Mouse (Mus musculus) MEL (cell line): ENCODE results near the gene Serpinb6b. TPM values are rescaled to one million over a fixed set of nuclear protein-coding genes. Genes with fewer than 3 reads are reported as not detected.

Experiments used
- DNase-seq: peaks from one replicate; pipeline ENCODE4 v3.0.0; 2011; ENCODE audit warnings: low read depth, low spot score
- H3K27ac ChIP-seq: 2 replicates; pipeline ENCODE4 v1.5.1; 2012; ENCODE audit warnings: low read depth, mild to moderate bottlenecking, control low read depth, low read length, moderate library complexity; ENCODE audit not compliant: control insufficient read depth
- H3K27me3 ChIP-seq, 2 experiments: fragments of 150-350 bp in 1 of 2; sonication (generic) in 1 of 2; 2 replicates each; pipeline ENCODE4 v1.6.1; 2012; ENCODE audit warnings: low read length in 2 of 2, mild to moderate bottlenecking in 2 of 2, improper control_type of control experiment in 1 of 2, moderate library complexity in 1 of 2; ENCODE audit not compliant: insufficient read depth in 2 of 2, control insufficient read depth in 1 of 2
- H3K36me3 ChIP-seq, 2 experiments: 2 replicates each; pipeline ENCODE4 v1.6.1; 2012 to 2014; ENCODE audit warnings: low read length in 2 of 2, improper control_type of control experiment in 1 of 2, inconsistent platforms in 1 of 2, mild to moderate bottlenecking in 1 of 2; ENCODE audit not compliant: insufficient read depth in 2 of 2, control insufficient read depth in 1 of 2
- H3K4me1 ChIP-seq, 2 experiments: fragments of 150-350 bp in 1 of 2; sonication (generic) in 1 of 2; 2 replicates each; pipeline ENCODE4 v1.6.1; 2012; ENCODE audit warnings: low read length in 2 of 2, improper control_type of control experiment in 1 of 2, mild to moderate bottlenecking in 1 of 2; ENCODE audit not compliant: insufficient read depth in 2 of 2, control insufficient read depth in 1 of 2
- H3K4me3 ChIP-seq, 2 experiments: fragments of 150-350 bp in 1 of 2; sonication (generic) in 1 of 2; 2 replicates each; pipeline ENCODE4 v1.5.1; 2012; ENCODE audit warnings: low read depth in 2 of 2, low read length in 2 of 2, mild to moderate bottlenecking in 2 of 2, moderate library complexity in 2 of 2, control low read depth in 1 of 2, improper control_type of control experiment in 1 of 2; ENCODE audit not compliant: control insufficient read depth in 1 of 2, insufficient read depth in 1 of 2
- H3K79me2 ChIP-seq: 2 replicates; pipeline ENCODE4 v1.6.1; 2012; ENCODE audit warnings: mild to moderate bottlenecking, low read length, moderate library complexity; ENCODE audit not compliant: control insufficient read depth, poor library complexity, insufficient read depth
- H3K9ac ChIP-seq: 2 replicates; pipeline ENCODE4 v1.6.1; 2012; ENCODE audit warnings: low read depth, mild to moderate bottlenecking, control low read depth, low read length, moderate library complexity; ENCODE audit not compliant: control insufficient read depth, poor library complexity, severe bottlenecking
- H3K9me3 ChIP-seq: fragments of 150-350 bp; sonication (generic); replicated peaks from 2 replicates; pipeline ENCODE4 v1.6.1; 2012; ENCODE audit warnings: mild to moderate bottlenecking, low read length, improper control_type of control experiment, moderate library complexity; ENCODE audit not compliant: insufficient read depth
- BHLHE40 ChIP-seq: IDR thresholded peaks from 2 replicates; pipeline ENCODE4 v1.6.1; 2012; ENCODE audit warnings: low read depth, mild to moderate bottlenecking, inconsistent platforms, low read length, improper control_type of control experiment, borderline replicate concordance
- CHD2 ChIP-seq: IDR thresholded peaks from 2 replicates; pipeline ENCODE4 v1.6.1; 2011; ENCODE audit warnings: low read length, improper control_type of control experiment
- E2F4 ChIP-seq: IDR thresholded peaks from 2 replicates; pipeline ENCODE4 v1.6.1; 2011; ENCODE audit warnings: low read depth, low read length, improper control_type of control experiment, borderline replicate concordance
- EP300 ChIP-seq, 2 experiments: IDR thresholded peaks; 2 replicates each; pipeline ENCODE4 v1.6.1; 2011; ENCODE audit warnings: improper control_type of control experiment in 2 of 2, low read length in 2 of 2, low read depth in 1 of 2, mild to moderate bottlenecking in 1 of 2
- ETS1 ChIP-seq: IDR thresholded peaks from 2 replicates; pipeline ENCODE4 v1.6.1; 2012; ENCODE audit warnings: low read depth, mild to moderate bottlenecking, inconsistent platforms, low read length, improper control_type of control experiment, moderate library complexity
- GABPA ChIP-seq: IDR thresholded peaks from 2 replicates; pipeline ENCODE4 v1.6.1; 2012; ENCODE audit warnings: low read depth, mild to moderate bottlenecking, inconsistent platforms, low read length, improper control_type of control experiment, moderate library complexity
- MAX ChIP-seq: IDR thresholded peaks from 2 replicates; pipeline ENCODE4 v1.6.1; 2011; ENCODE audit warnings: low read length, improper control_type of control experiment
- MEF2A ChIP-seq: IDR thresholded peaks from 2 replicates; pipeline ENCODE4 v1.6.1; 2014; ENCODE audit warnings: low read depth, mild to moderate bottlenecking, inconsistent platforms, low read length, improper control_type of control experiment; ENCODE audit not compliant: poor library complexity, insufficient replicate concordance, severe bottlenecking; ENCODE audit errors: extremely low read depth
- MYB ChIP-seq: IDR thresholded peaks from 2 replicates; pipeline ENCODE4 v1.6.1; 2011; ENCODE audit warnings: mild to moderate bottlenecking, low read depth, low read length, improper control_type of control experiment
- POLR2AphosphoS2 ChIP-seq: IDR thresholded peaks from 2 replicates; pipeline ENCODE4 v1.6.1; 2011; ENCODE audit warnings: low read length, improper control_type of control experiment
- RAD21 ChIP-seq: IDR thresholded peaks from 2 replicates; pipeline ENCODE4 v1.6.1; 2011; ENCODE audit warnings: mild to moderate bottlenecking, low read depth, low read length, improper control_type of control experiment
- SIN3A ChIP-seq: IDR thresholded peaks from 2 replicates; pipeline ENCODE4 v1.6.1; 2012; ENCODE audit warnings: low read length, improper control_type of control experiment, inconsistent platforms
- TBP ChIP-seq: IDR thresholded peaks from 2 replicates; pipeline ENCODE4 v1.8.0; 2011; ENCODE audit warnings: low read depth, low read length, improper control_type of control experiment
- UBTF ChIP-seq: IDR thresholded peaks from 2 replicates; pipeline ENCODE4 v1.6.1; 2012; ENCODE audit warnings: low read depth, mild to moderate bottlenecking, inconsistent platforms, low read length, improper control_type of control experiment, moderate library complexity, borderline replicate concordance; ENCODE audit not compliant: insufficient read depth
- USF1 ChIP-seq: IDR thresholded peaks from 2 replicates; pipeline ENCODE4 v1.6.1; 2014; ENCODE audit warnings: low read depth, mild to moderate bottlenecking, inconsistent platforms, low read length, improper control_type of control experiment, moderate library complexity
- ZMIZ1 ChIP-seq: IDR thresholded peaks from 2 replicates; pipeline ENCODE4 v1.6.1; 2012; ENCODE audit warnings: low read depth, mild to moderate bottlenecking, inconsistent platforms, low read length, improper control_type of control experiment, moderate library complexity
- ZNF384 ChIP-seq: IDR thresholded peaks from 2 replicates; pipeline ENCODE4 v1.6.1; 2012; ENCODE audit warnings: low read depth, mild to moderate bottlenecking, inconsistent platforms, low read length, improper control_type of control experiment
- polyA plus RNA-seq, 2 experiments: library from polyadenylated mRNA; stranded (reverse) in 1 of 2; unstranded in 1 of 2; fragments of >175 nt in 1 of 2; fragments of >200 nt in 1 of 2; gene quantifications; 2 replicates each; pipeline versions ENCODE4 v1.2.1 to v1.2.4; 2012; ENCODE audit warnings: low replicate concordance in 2 of 2, low read depth in 1 of 2; ENCODE audit not compliant: insufficient read length in 2 of 2, insufficient read depth in 1 of 2, missing spikeins in 1 of 2
- total RNA-seq: library from RNA; depleted of rRNA; stranded (reverse); fragments of 300-350 nt; gene quantifications from 2 replicates; pipeline ENCODE4 v1.2.3, GENCODE M21; 2012

Serpinb6b gene
- total and polyA plus RNA-seq, 3 experiments = 0.27 to 1.2 TPM; not detected in 1

- Histone ChIP-seq H3K9ac (no peak overlapping the region), H3K27ac (no peak overlapping the region), H3K27me3 (no peaks in the 10 kb centered on the region), H3K9me3 (no peaks in the 10 kb centered on the region), H3K36me3 (no peaks in the 10 kb centered on the region), H3K4me1 (no peaks in the 10 kb centered on the region), H3K4me3 (no peak overlapping the region), H3K79me2 (no peaks in the 10 kb centered on the region)
- DNase-seq = no peak
- TF ChIP-seq EP300 (IDR thresholded peaks at IDR 0.05; ENCODE audit: low read depth in 1 of 2, low read length in 2 of 2) (no peak), MAX (no peak), POLR2AphosphoS2 (no peak), ZNF384 (no peak), ETS1 (no peak), MEF2A (no peak), CHD2 (no peak), UBTF (no peak)
- TF ChIP-seq, all 39 proteins: peak for 0
Measured at GRCm38 (mm10) chr13:33012395-33012794, 47.4 kb downstream of the Serpinb6b start.

DNA sequence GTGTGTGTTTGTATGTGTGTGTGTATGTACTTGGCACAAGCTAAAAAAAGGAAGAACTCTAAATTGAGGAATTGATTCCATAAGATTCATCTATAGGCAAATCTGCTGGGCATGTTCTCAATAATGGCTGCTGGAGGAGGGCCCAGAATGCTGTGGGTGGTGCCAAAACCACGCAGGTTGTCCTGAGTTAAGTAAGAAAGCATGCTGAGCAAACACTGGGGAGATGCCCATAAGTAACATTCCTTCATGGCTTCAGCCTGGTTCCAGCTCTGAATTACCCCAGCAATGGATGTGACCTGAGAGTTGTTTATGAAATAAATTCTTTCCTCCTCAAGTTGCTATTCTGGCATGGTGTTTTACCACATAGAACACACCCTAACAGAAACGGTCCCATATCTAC lies 48.3 kb downstream of the Serpinb6b start:
- TF ChIP-seq RAD21 = no peak
- no peak for TF ChIP-seq TBP
- no peak for TF ChIP-seq CHD2
- no peak for TF ChIP-seq ZNF384
- TF ChIP-seq E2F4 = no peak
- no peak for TF ChIP-seq MYB
- TF ChIP-seq USF1 = no peak
- no peak for TF ChIP-seq BHLHE40
- no peak for TF ChIP-seq ETS1
- TF ChIP-seq ZMIZ1 = no peak
- TF ChIP-seq MAX = no peak
- TF ChIP-seq SIN3A = no peak
- no peak for TF ChIP-seq GABPA
- Histone ChIP-seq H3K9me3 (no peaks in the 10 kb centered on the region), H3K9ac (no peak overlapping the region), H3K4me3 (no peak overlapping the region), H3K4me1 (no peaks in the 10 kb centered on the region), H3K27ac (no peak overlapping the region), H3K27me3 (no peaks in the 10 kb centered on the region), H3K36me3 (no peaks in the 10 kb centered on the region), H3K79me2 (no peaks in the 10 kb centered on the region)
- no peak for DNase-seq
